Mouse (Mus musculus) megakaryocyte, embryonic 14.5 days (primary cell): ENCODE measurements around the gene B4galt4.

Source experiments
- FLI1 ChIP-seq: IDR thresholded peaks from 2 replicates; pipeline ENCODE4 v1.6.1; 2012; ENCODE audit warnings: low read length, inconsistent platforms, mixed read lengths
- GATA1 ChIP-seq: IDR thresholded peaks from 3 replicates; pipeline ENCODE4 v1.6.1; 2012; ENCODE audit warnings: mixed read lengths, low read length, inconsistent platforms, borderline replicate concordance

- TF ChIP-seq GATA1 (no peak), FLI1 (no peak)
Measured at GRCm38 (mm10) chr16:38763508-38763907, 21.4 kb downstream of the B4galt4 start.
